Mouse (Mus musculus) neural tube, embryonic 11.5 days (tissue): ENCODE results near the gene Lrch1. TPM values are rescaled to one million over a fixed set of nuclear protein-coding genes. Genes with fewer than 3 reads are reported as not detected.

Experiments used
- ATAC-seq: fragments of 200-750 bp; cut with Nextera tagmentation; 2 replicates; pipeline ENCODE4 v1.8.0; 2017; ENCODE audit warnings: moderate number of reproducible peaks, mild to moderate bottlenecking, moderate TSS enrichment, moderate library complexity; ENCODE audit not compliant: insufficient read depth, low FRiP score, low TSS enrichment
- DNase-seq: peaks from one replicate; pipeline ENCODE4 v3.0.0-alpha.2; 2015; ENCODE audit warnings: low spot score
- H3K27ac ChIP-seq: fragments of 300-500 bp; sonication (generic); 2 replicates; pipeline ENCODE4 v1.5.1; 2014; ENCODE audit warnings: low read depth, mild to moderate bottlenecking, low read length
- H3K27me3 ChIP-seq: fragments of 300-500 bp; sonication (generic); 2 replicates; pipeline ENCODE4 v1.6.1; 2014; ENCODE audit warnings: mild to moderate bottlenecking, low read length, mixed read lengths; ENCODE audit not compliant: control insufficient read depth, insufficient read depth
- H3K36me3 ChIP-seq: fragments of 300-500 bp; sonication (generic); 2 replicates; pipeline ENCODE4 v1.6.1; 2014; ENCODE audit warnings: mild to moderate bottlenecking, low read length, moderate library complexity, mixed read lengths; ENCODE audit not compliant: control insufficient read depth, insufficient read depth
- H3K4me1 ChIP-seq: fragments of 300-500 bp; sonication (generic); 2 replicates; pipeline ENCODE4 v1.6.1; 2014; ENCODE audit warnings: low read length, mixed read lengths; ENCODE audit not compliant: control insufficient read depth, insufficient read depth
- H3K4me2 ChIP-seq: fragments of 300-500 bp; sonication (generic); 2 replicates; pipeline ENCODE4 v1.6.1; 2014; ENCODE audit warnings: low read depth, mild to moderate bottlenecking, moderate library complexity
- H3K4me3 ChIP-seq: fragments of 300-500 bp; sonication (generic); 2 replicates; pipeline ENCODE4 v1.5.1; 2014; ENCODE audit warnings: low read depth, low read length
- H3K9ac ChIP-seq: fragments of 300-500 bp; sonication (generic); 2 replicates; pipeline ENCODE4 v1.6.1; 2014; ENCODE audit warnings: mild to moderate bottlenecking, low read length
- H3K9me3 ChIP-seq: fragments of 300-500 bp; sonication (generic); 2 replicates; pipeline ENCODE4 v1.6.1; 2016; ENCODE audit warnings: low read length; ENCODE audit not compliant: control insufficient read depth
- WGBS: fragments of 180-500 bp; shearing (Covaris S2); extraction: QIAGEN DNeasy Blood & Tissue Kit; methylation state at CpG from one replicate; pipeline ENCODE4 v1.1.7; 2014; 5-methylcytosine and 5-hydroxymethylcytosine counted together
- polyA plus RNA-seq: library from polyadenylated mRNA; unstranded; fragments of >200 nt; fragmentation: Nextera tagmentation; extraction: Ambion mirVana; gene quantifications from 2 replicates; pipeline ENCODE4 v1.2.1, GENCODE M21; 2014

The Lrch1 gene
- polyA plus RNA-seq, 1 experiment from 2014 or later = 8.6 TPM

GRCm38 (mm10) chr14:74956702-74957101, 9.0 kb upstream of the Lrch1 start:
- H3K4me2 ChIP-seq = no peak overlapping the region
- H3K27ac ChIP-seq = no peak overlapping the region
- 50% methylated on average over 2 of the region's 2 CpGs for WGBS
- no peaks in the 10 kb centered on the region for H3K36me3 ChIP-seq
- no peaks in the 10 kb centered on the region for H3K4me1 ChIP-seq
- no peak overlapping the region for H3K4me3 ChIP-seq
- H3K9me3 ChIP-seq = no peaks in the 10 kb centered on the region
- H3K9ac ChIP-seq = no peak overlapping the region
- no peak for DNase-seq
- no peaks in the 10 kb centered on the region for H3K27me3 ChIP-seq
- no peak for ATAC-seq

- Histone ChIP-seq H3K27ac (no peak overlapping the region), H3K36me3 (no peaks in the 10 kb centered on the region), H3K4me2 (no peak overlapping the region), H3K27me3 (no peaks in the 10 kb centered on the region), H3K9me3 (no peaks in the 10 kb centered on the region), H3K4me3 (no peak overlapping the region), H3K4me1 (no peaks in the 10 kb centered on the region), H3K9ac (no peak overlapping the region)
- no peak for ATAC-seq
- 86% methylated on average over 1 of the region's 1 CpGs for WGBS
- DNase-seq = no peak
These were observed 8.6 kb upstream of the Lrch1 start for GRCm38 (mm10) chr14:74956234-74956633.

GRCm38 (mm10) chr14:74948426-74949240, 957 bp upstream of the Lrch1 start:
- no peak overlapping the region for H3K4me2 ChIP-seq
- DNase-seq (peak; percentile 75), ATAC-seq (no peak)
- H3K9ac ChIP-seq = no peak overlapping the region
- H3K27me3 ChIP-seq = no peaks in the 10 kb centered on the region
- no peak overlapping the region for H3K27ac ChIP-seq
- H3K9me3 ChIP-seq = no peaks in the 10 kb centered on the region
- peak overlapping the region; percentile 79; the same call in 1 of the 2 replicates for H3K4me3 ChIP-seq
- H3K36me3 ChIP-seq = no peaks in the 10 kb centered on the region
- H3K4me1 ChIP-seq = peaks cover 3% of the 10 kb centered on the region; the same call in 1 of the 2 replicates
- 53% methylated on average over 14 of the region's 14 CpGs for WGBS

- Histone ChIP-seq H3K4me1 (peaks cover 3% of the 10 kb centered on the region; the same call in 1 of the 2 replicates), H3K36me3 (no peaks in the 10 kb centered on the region), H3K9me3 (no peaks in the 10 kb centered on the region), H3K4me3 (peak overlapping the region; percentile 79), H3K27ac (0 out of 2 replicates have a peak overlapping the region, but pooled peaks have one; percentile 58), H3K4me2 (peak overlapping the region; percentile 50), H3K27me3 (no peaks in the 10 kb centered on the region), H3K9ac (peak overlapping the region; percentile 82)
- DNase-seq (no peak), ATAC-seq (no peak)
- WGBS = 31% methylated on average over 13 of the region's 13 CpGs
These were observed 329 bp upstream of the Lrch1 start for GRCm38 (mm10) chr14:74948014-74948396.

GRCm38 (mm10) chr14:74946751-74947375, 813 bp downstream of the Lrch1 start:
- Histone ChIP-seq H3K4me1 (peaks cover 3% of the 10 kb centered on the region; the same call in 1 of the 2 replicates), H3K27me3 (no peaks in the 10 kb centered on the region), H3K9ac (peak overlapping the region; percentile 82), H3K36me3 (no peaks in the 10 kb centered on the region), H3K4me2 (peak overlapping the region; percentile 50), H3K9me3 (no peaks in the 10 kb centered on the region), H3K4me3 (peak overlapping the region; percentile 79), H3K27ac (no peak overlapping the region)
- peak; percentile 66 for ATAC-seq
- under 1% methylated on average over 56 of the region's 56 CpGs for WGBS
- peak; percentile 78 for DNase-seq

- ATAC-seq (0 out of 2 replicates have a peak, but pooled peaks have one; percentile 1), DNase-seq (peak; percentile 31)
- Histone ChIP-seq H3K4me3 (peak overlapping the region; percentile 79), H3K9me3 (no peaks in the 10 kb centered on the region), H3K27me3 (no peaks in the 10 kb centered on the region), H3K4me2 (peak overlapping the region; percentile 50), H3K4me1 (peaks cover 3% of the 10 kb centered on the region; the same call in 1 of the 2 replicates), H3K36me3 (no peaks in the 10 kb centered on the region), H3K9ac (peak overlapping the region; percentile 82), H3K27ac (no peak overlapping the region)
- whole genome bisulfite sequencing = 6% methylated on average over 13 of the region's 13 CpGs
These were observed 1.3 kb downstream of the Lrch1 start for GRCm38 (mm10) chr14:74946321-74946750.

GRCm38 (mm10) chr14:74945266-74946215, 2.1 kb downstream of the Lrch1 start:
- no peaks in the 10 kb centered on the region for H3K27me3 ChIP-seq
- H3K27ac ChIP-seq = no peak overlapping the region
- H3K4me2 ChIP-seq = peak overlapping the region; percentile 50
- H3K4me3 ChIP-seq = peak overlapping the region; percentile 79; the same call in 1 of the 2 replicates
- no peak overlapping the region for H3K9ac ChIP-seq
- DNase-seq (no peak), ATAC-seq (no peak)
- 90% methylated on average over 11 of the region's 11 CpGs for WGBS
- no peaks in the 10 kb centered on the region for H3K36me3 ChIP-seq
- H3K9me3 ChIP-seq = no peaks in the 10 kb centered on the region
- peaks cover 3% of the 10 kb centered on the region; the same call in 1 of the 2 replicates for H3K4me1 ChIP-seq

- Histone ChIP-seq H3K4me1 (peaks cover 3% of the 10 kb centered on the region; the same call in 1 of the 2 replicates), H3K27ac (no peak overlapping the region), H3K9ac (no peak overlapping the region), H3K36me3 (no peaks in the 10 kb centered on the region), H3K4me2 (no peak overlapping the region), H3K9me3 (no peaks in the 10 kb centered on the region), H3K27me3 (no peaks in the 10 kb centered on the region), H3K4me3 (no peak overlapping the region)
- no peak for ATAC-seq
- DNase-seq = no peak
- WGBS = 91% methylated on average over 7 of the region's 7 CpGs
These were observed 3.4 kb downstream of the Lrch1 start for GRCm38 (mm10) chr14:74944128-74944755.
